Mouse (Mus musculus) left cerebral cortex, adult 2 months (tissue): Measurements from ENCODE around the gene Mtmr11. TPM values are rescaled to one million over a fixed set of nuclear protein-coding genes. Genes with fewer than 3 reads are reported as not detected.
"Not testable (repeated sequence)": the region's sequence is repeated elsewhere in the genome, so short reads cannot be mapped to it uniquely, and the experiment has no call there.

Experiments used
- DNase-seq, 2 experiments: peaks; one replicate each; pipeline ENCODE4 v3.0.0; 2021 to 2022; ENCODE audit warnings: low spot score in 2 of 2, mixed read lengths in 1 of 2; ENCODE audit errors: extremely low spot score in 1 of 2
- H3K27ac ChIP-seq: fragments of 200-600 bp; 2 replicates; pipeline ENCODE4 v1.8.1; 2022
- H3K4me3 ChIP-seq: fragments of 200-600 bp; 2 replicates; pipeline ENCODE4 v1.8.1; 2022
- CTCF ChIP-seq: fragments of 200-600 bp; IDR thresholded peaks from 2 replicates; pipeline ENCODE4 v1.8.1; 2022; ENCODE audit warnings: antibody characterized with exemption, mild to moderate bottlenecking, moderate library complexity
- intact Hi-C: fragments of 180-260 bp; cut with DNase I; formaldehyde crosslinking; loops from one replicate; pipeline ENCODE4 v1.15.1; 2025
- total RNA-seq, 2 experiments: library from RNA; stranded (reverse); gene quantifications; 2 replicates each; pipeline ENCODE4 v1.2.3; 2021

The Mtmr11 gene
- total RNA-seq, 2 experiments from 2014 or later: 7.3 to 8.1 TPM

GRCm38 (mm10) chr3:96155501-96155900, 6.3 kb upstream of the Mtmr11 start:
- DNase-seq: no peak
- Histone ChIP-seq H3K4me3 (no peak overlapping the region), H3K27ac (no peak overlapping the region)
- intact Hi-C loops: no loop called here
- TF ChIP-seq CTCF: no peak

DNA sequence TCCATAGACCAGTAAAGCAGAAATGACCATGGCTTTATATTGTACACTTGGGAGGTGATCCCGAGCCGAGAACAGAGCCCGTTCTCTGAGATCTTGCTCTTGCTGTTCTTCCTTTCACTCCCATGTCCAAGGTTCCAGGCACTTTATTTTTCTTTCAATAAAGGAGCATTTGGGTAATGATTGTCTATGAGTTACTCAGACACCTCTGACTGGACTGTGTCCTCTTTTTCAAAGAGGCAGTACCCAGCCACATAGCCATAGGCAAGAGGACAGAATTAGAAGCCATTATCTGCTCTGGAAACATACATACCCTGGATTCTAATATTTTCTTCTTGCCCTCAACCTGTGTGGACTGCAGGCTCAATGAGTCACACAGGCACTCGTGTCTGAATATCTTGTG, 2.0 kb upstream of the Mtmr11 start:
- TF ChIP-seq CTCF: no peak
- H3K4me3 ChIP-seq: no peak overlapping the region
- no peak for DNase-seq
- intact Hi-C loops: no loop called here
- peak overlapping the region; percentile 92 for H3K27ac ChIP-seq

GRCm38 (mm10) chr3:96160222-96160802, 1.5 kb upstream of the Mtmr11 start:
- H3K4me3 ChIP-seq: peak overlapping the region; percentile 54
- TF ChIP-seq CTCF: no peak
- intact Hi-C loops: no loop called here
- peak overlapping the region; percentile 92 for H3K27ac ChIP-seq
- peak; percentile 51 to 61 for DNase-seq

DNA sequence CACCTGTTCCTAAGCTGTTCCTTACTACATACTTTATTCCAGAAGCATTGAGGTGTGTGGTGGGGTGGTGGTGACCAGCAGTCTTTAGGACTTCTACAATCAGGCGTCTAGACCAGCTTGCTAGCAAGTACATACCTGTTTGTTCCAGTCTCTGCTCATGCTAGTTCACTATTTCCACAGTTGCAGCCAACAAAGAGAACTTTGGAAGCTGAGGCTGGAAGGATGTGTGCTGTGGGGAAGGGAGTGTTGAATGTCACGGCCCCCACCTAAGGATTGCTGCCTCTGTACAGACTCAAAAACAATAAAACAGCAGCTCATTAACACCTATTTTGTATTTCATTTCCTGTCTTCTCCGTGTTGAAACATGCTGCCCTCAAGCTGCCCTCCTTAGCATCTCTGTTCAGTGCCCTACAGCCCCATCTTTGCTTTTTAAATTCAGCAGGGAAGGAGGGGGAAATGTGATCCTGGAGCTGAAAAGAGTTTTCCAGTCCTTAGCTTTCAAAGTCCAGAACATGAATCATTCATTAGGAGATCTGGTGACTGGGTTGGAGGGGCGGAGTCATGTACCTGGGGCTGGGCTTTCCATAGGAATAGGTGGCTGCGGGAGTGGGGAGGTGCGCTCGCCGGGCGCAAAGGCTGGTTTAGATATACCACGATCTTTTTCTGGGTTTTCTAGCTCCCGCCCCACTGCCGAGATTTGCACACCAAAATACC, 844 bp upstream of the Mtmr11 start:
- TF ChIP-seq CTCF: no peak
- Histone ChIP-seq H3K27ac (peak overlapping the region; percentile 92), H3K4me3 (peak overlapping the region; percentile 54)
- DNase-seq: peak; percentile 58 to 64
- intact Hi-C loops: no loop called here

DNA sequence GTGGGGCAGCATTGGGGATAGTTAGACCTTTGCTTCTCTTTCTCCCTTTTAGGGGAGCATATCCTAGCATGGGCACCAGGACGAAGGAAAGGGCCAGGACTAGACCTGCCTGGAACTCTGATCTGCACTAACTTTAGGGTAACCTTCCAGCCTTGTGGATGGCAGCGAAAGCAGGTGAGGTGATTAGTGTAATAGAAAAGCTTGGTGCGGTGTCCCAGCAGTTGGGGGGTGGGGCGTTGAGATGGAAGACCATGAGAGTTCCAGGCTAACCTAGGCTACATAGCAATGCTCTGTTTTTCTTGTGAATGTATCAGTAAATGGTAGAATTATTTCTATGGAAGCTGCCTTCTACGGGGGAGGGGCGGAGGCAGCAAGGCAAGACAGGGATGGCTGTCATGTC, 1.2 kb downstream of the Mtmr11 start:
- no peak for DNase-seq
- Histone ChIP-seq H3K27ac (no peak overlapping the region), H3K4me3 (no peak overlapping the region; the same call in 1 of the 2 replicates)
- TF ChIP-seq CTCF: no peak
- intact Hi-C loops: no loop called here

DNA sequence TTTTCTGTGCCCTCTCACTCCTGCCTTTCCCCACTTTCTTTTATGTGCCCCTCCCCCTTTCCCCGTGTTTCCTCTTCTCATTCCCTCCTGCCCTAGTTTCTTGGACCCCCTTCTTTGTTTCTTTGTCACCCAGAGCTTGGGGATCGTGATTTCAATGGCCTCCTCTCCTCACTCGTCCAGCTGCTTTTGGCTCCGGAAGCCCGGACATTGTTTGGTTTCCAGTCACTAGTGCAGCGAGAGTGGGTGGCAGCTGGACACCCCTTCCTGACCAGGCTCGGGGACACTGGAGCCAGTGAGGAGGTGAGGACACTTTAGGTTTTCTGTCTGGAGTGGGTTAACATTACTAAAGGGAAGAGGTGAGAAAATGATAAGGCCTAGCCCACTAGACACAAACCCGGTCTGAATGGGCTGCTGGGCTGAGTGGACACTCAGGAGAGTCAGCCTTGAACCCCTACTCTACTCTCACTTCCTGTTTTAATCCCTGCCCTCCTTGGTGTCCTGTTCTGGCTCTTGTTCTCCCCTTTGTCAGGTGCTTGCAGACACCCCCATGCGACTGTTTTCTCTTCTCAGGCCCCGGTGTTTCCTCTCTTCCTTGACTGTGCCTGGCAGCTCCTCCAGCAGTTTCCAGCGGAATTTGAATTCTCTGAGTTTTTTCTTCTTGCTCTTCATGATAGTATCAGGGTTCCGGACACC, 6.8 kb downstream of the Mtmr11 start:
- Histone ChIP-seq H3K27ac (no peak overlapping the region), H3K4me3 (no peak overlapping the region)
- TF ChIP-seq CTCF: no peak
- no peak for DNase-seq
- intact Hi-C loops: no loop called here

- intact Hi-C loops: no loop called here
- no peak for TF ChIP-seq CTCF
- Histone ChIP-seq H3K27ac (peak overlapping the region; percentile 99), H3K4me3 (no peak overlapping the region)
- no peak for DNase-seq
Observed at GRCm38 (mm10) chr3:96170276-96170675, 8.5 kb downstream of the Mtmr11 start.

DNA sequence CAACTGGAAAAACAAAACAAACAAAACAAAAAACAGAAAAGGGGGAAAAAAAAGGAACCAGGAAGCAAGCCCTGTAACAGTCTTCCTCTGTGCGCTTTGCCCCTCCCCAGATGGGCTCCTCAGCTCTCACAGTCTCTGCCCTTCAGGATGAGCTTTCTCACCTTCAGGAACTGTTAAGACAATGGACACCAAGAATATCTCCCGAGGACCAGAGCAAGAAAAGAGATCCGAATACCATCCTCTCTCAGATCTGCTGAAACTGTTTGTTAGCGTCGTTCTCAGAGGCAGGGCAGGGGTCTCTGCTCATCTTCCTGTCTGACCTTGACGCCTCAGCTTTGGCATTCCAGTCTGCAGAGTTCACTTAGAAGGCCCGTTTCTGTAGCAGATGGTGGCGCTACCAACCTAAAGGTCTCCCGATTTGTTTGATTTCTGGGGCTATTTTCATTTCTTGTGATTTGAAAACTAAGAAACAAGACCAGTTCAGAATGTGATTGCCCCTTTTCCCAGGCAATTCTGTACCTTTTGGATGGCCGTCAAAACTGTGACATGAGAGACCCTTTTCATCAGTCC, 9.3 kb downstream of the Mtmr11 start:
- Histone ChIP-seq H3K4me3 (peak overlapping the region; percentile 90), H3K27ac (peak overlapping the region; percentile 99)
- DNase-seq: no peak
- TF ChIP-seq CTCF: no peak
- intact Hi-C loops: no loop called here

DNA sequence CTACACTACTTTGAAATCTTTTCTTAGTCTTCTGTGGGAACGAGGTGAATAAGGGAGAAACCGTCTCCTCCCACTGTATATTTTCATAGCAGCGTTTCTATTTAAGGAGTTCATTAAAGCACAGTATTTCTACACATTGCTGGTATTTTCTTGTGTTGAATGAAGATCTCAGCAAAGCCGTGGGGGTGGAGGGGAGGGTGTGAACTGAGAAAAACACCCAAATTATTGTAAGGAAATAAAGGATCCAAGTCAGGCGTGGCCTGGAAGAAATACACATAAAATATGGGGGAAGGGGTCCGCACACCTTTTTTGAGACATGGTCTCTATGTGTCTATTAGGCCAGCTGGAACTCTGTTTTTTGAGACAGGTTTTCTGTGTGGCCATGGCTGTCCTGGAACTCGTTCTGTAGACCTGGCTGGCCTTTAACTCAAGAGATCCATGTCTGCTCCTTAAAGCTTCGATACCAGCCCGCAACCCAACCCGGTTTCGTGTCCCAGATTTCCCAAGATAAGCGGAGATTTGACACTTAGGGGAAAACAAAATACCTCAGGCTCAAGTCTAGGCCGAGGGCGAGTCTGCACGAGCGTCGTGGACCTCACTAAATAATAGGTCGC, 9.9 kb downstream of the Mtmr11 start:
- Histone ChIP-seq H3K4me3 (peak overlapping the region; percentile 90), H3K27ac (peak overlapping the region; percentile 99)
- TF ChIP-seq CTCF: no peak
- intact Hi-C loops: no loop called here
- no peak for DNase-seq

GRCm38 (mm10) chr3:96172197-96173178, 10.7 kb downstream of the Mtmr11 start, which contains the start of gene Sf3b4:
Gene Sf3b4 (plus strand): TSS chr3:96172332.
- peak; percentile 75 to 83 for DNase-seq
- Histone ChIP-seq H3K27ac (peak within 1 kb of the TSS; percentile 99), H3K4me3 (peak within 1 kb of the TSS; percentile 90)
- intact Hi-C loops: no loop called here
- no peak for TF ChIP-seq CTCF

- intact Hi-C loops: no loop called here
- no peak overlapping the region for H3K27ac ChIP-seq
Observed at GRCm38 (mm10) chr3:96173185-96173584, 11.4 kb downstream of the Mtmr11 start.

GRCm38 (mm10) chr3:96174042-96174441, 12.2 kb downstream of the Mtmr11 start:
- intact Hi-C loops, H3K27ac ChIP-seq, H3K4me3 ChIP-seq, DNase-seq: not testable (repeated sequence)

More at GRCm38 (mm10) chr3:96173185-96173584, 11.4 kb downstream of the Mtmr11 start:
- peak overlapping the region; percentile 90 for H3K4me3 ChIP-seq
- no peak for DNase-seq
- no peak for TF ChIP-seq CTCF
